Mouse (Mus musculus) ES-E14 (cell line): Measurements from ENCODE around the gene Dnajb9.

Source experiments
- HCFC1 ChIP-seq: IDR thresholded peaks from 2 replicates; pipeline ENCODE4 v1.6.1; 2012; ENCODE audit warnings: low read length, inconsistent platforms, borderline replicate concordance; ENCODE audit not compliant: insufficient read depth
- MAFK ChIP-seq: IDR thresholded peaks from 2 replicates; pipeline ENCODE4 v1.6.1; 2014; ENCODE audit warnings: mild to moderate bottlenecking, low read depth, low read length, inconsistent platforms; ENCODE audit not compliant: insufficient read depth
- ZC3H11A ChIP-seq: IDR thresholded peaks from 2 replicates; pipeline ENCODE4 v1.6.1; 2012; ENCODE audit warnings: low read depth, mild to moderate bottlenecking, inconsistent platforms, low read length, borderline replicate concordance
- ZNF384 ChIP-seq: IDR thresholded peaks from 2 replicates; pipeline ENCODE4 v1.6.1; 2012; ENCODE audit warnings: low read depth, low read length, inconsistent platforms

- no peak for TF ChIP-seq HCFC1
- no peak for TF ChIP-seq MAFK
- TF ChIP-seq ZNF384, result no peak
- no peak for TF ChIP-seq ZC3H11A
Observed at GRCm38 (mm10) chr12:44248309-44248977, 38.3 kb upstream of the Dnajb9 start.
